Mouse (Mus musculus) lung, postnatal 25 days (tissue): ENCODE measurements around the gene Cdc42bpa.
A peak's percentile ranks its signal among the peaks of the same experiment; 100 is the strongest.
"Not testable (repeated sequence)": the region's sequence is repeated elsewhere in the genome, so short reads cannot be mapped to it uniquely, and the experiment has no call there.

Experiments used
- DNase-seq: peaks from one replicate; pipeline ENCODE4 v3.0.0; 2022; ENCODE audit warnings: low spot score

The Cdc42bpa gene

DNA sequence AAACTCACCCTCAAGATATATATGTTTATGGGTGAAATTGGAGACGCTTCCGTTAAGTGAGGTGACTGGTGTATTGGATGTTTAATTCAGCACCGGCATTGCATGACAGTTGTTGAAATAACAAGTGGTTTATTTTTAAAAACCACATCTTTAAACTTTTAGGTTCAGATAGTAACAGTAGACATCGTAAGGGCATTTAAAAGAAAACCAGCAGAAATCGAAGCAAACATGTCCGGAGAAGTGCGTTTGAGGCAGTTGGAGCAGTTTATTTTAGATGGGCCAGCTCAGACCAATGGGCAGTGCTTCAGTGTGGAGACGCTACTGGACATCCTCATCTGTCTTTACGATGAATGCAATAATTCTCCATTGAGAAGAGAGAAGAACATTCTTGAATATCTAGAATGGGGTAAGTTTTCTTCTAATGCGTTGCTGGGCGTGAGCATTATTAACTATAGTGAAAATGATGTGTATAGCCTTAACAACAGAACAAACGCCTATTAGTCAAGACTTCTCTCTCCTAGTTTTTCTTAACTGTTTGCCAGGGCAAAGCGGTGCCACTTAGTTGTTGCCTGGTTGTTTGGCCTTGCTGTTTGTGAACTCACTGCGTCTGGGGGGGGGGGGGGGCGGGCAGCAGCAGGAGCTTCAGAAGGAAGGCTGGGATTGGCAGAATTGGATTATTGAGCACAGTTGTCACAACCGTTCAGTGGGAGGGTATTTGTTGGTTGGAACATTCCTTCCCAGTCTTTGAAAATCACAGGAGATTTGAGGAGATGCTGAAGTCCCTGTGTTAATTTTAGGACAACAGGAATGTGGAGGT is 818 bp downstream of the Cdc42bpa start:
- no peak for DNase-seq

DNA sequence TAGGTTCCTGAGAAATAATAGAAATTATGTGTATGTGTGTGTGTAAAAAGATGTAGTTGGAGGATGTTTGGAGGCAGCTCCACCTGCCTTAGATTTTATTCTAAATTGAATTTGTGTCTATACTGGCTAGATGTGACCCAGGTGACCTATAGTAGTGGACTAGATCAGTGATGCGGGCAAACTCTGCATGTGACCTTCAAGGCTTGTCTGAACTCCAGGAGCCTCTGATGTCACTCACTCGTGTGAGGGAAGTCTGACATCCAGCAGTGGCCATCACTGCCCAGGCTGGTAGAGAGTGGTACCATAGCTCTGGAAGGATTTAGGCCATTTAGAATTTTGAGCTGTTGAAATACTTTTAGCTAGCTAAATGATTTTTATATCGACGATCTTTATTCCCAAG is 1.5 kb downstream of the Cdc42bpa start:
- no peak for DNase-seq

DNA sequence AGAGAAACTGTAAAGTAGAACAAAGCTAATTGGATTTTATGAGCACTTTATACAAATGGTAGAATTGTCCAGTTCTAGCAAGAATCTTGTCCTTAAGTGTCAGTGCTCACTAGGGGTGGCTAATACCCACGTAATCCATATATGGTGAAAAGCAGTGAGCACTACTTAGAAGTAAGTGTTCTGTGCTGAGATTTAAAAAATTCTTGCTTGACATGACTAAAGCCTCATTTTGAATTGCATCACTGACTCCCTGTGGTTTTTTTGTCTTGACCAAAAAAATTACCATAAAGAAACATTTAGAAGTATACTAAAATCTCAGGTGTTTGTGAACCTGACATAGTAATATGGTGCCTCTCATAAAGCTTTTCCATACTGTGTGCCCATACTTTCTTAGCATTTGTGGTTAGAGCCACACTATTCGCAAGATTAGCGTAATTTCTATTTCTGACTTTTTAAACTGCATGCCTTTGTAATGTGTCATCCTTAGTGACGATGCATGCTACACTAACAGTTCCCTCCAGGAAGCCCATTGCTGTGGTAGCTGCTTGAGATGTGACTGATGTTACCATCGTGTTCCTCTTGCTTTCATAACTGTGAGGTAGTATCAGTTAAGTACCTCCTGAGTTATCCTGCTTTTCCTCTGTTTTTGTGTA is 9.6 kb downstream of the Cdc42bpa start:
- no peak for DNase-seq

DNA sequence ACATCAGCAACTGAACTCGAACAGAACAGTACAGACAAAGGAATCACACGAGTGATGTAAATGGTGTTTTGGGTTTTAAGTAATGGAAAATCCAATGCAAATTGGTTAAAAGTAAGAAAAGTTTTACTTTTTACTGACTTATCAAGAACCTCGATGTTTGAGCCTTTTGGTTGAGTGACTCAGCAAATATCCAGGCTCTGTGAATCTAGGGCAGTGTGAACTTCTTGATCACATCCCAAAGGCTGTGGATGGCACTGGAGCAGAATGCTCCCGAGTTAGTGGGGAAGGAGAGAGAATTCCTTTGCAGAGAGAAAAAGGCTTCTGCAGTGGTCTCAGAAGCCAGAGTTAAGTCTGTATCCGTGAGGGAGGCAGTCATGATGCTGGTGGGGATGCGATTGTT is 14.7 kb downstream of the Cdc42bpa start:
- DNase-seq = no peak

DNA sequence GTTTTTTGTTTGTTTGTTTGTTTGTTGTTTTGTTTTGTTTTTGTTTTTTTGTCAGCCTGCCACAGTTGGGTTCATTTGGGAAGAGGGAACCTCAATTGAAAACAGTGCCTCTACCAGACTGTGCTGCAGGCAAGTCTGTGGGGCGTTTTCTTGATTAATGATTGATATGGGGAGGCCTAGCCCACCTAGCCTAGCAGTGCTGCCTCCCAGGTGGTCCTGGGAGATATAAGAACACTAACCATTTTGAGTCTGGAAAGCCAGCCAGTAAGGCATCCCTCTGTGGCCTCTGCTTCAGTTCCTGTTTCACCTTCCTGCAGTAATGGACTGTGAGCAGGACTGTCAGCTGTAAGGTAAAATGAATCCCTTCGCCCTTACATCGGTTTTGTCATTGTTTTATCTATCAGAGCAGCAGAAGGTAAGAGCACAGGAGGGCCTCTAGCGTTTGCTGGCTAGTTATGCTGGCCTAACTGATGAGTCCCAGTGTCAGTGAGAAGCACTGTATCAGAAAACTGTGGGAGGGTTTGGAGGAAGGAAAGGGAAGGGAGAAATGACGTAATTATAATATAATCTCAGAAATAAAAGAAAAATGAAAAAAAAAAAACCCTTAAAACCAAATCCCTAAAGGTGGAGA is 15.5 kb downstream of the Cdc42bpa start:
- no peak for DNase-seq

DNA sequence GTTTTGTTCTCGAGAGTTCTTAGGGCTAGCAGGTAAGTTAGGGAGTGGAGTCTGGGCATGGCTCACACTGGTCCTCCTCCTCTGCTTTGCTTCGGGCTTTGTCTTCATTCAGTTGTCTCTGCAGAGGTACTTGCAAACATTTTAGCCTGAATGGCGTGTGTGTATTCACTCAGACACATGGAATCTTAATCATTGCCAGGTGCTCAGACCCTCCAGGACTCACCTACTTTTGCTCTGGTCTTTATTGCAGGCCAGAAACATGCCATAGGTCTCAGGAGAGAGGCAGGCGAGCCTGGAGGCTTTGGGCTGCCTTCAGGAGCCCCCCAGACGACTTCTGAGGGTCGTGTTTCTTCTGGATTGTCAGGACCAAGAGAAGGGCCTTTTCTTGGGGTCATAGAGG is 17.2 kb downstream of the Cdc42bpa start:
- no peak for DNase-seq

DNA sequence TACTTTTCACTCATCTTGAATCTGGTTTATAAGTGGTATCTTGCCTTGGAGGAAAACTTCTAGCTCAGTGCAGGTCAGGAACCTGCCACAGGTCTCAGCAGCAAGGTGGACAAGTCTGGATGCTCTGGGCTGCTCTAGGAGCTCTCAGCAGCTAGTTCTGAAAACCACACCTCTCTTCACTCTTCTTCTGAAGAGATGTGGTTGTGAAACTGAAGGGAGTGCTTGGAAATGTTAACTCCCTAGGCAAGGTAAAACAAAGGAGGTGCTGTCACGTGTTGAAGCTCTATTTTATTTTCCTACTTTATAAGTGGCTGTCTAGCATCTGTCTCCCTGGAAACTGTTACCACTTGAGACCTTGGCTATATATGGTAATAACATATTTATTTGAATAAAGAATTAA is 18.5 kb downstream of the Cdc42bpa start:
- DNase-seq = peak; percentile 67

DNA sequence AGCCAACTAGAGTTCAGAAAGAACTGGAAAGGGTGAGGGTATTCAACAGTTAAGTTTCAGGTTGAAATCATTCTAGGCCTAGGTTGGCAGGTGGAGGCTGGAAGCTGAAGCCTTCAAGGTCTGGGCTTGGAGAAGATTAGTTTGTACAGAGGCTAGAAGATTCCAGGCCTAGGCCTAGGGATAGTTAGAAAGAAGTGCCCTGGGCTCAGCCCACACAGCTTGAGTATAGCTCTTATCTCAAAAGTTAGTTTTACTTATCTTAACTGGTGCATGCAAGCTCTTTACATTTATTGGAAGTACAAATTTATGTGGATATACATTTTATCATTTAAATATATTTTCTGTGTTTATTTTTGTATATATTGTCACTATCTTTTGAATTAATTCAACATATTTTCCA is 21.4 kb downstream of the Cdc42bpa start:
- DNase-seq = no peak

DNA sequence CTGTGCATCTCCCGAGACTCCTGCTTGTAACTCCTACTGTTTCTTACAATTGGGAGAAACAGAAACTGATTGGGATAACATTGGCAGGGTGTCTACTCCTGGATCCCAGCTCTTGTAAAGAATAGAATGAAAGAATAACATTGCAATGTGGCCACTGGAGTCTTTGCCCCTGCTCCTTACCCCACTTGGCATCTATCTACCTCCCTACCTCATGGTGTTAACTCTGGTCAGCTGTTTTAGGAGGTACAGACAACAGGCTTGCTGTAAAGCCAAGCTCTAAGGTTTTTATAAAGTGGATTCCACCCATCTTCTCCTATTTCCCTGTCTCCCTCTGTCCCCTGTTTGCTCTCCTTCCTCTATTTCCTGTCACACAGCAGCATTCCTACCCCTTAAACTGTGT is 21.9 kb downstream of the Cdc42bpa start:
- no peak for DNase-seq

DNA sequence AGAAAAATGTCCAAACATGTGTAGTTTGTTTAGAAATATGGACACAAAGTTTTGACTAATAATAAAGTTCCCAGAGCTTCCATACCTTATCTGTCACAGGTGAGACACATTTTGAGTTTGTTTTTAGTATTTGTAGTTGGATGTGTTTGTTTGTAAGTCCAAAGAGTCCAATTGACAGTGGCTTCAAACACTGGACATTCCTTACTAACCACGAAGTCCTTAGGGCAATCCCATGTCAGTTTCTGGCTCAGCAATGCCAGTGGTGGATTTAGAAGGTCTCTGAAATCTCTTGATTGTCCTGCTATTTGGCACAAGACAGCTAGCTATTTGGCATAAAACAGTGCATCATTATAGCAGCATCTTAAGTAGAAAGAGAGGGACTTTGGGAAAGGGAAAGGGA is 22.7 kb downstream of the Cdc42bpa start:
- DNase-seq = no peak

DNA sequence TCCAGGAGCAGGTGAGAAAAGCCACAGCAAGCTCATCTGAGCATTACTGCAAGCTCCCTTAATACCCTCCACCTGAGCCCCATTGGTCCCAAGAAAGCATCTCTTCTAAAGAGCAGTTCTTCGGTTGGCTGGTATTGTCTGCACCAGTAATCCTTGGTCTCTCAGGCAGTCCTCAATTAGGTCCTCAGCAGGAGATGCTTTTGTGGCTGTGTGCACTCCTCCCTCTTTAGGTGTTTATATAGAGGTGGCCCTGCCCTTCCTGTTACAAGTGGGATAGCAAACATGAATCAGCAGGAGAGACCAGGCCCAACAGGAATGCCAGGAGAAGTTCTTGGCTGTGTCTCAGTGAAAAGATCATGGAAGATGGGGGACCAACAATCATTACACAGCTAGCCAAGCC is 23.9 kb downstream of the Cdc42bpa start:
- DNase-seq = no peak

DNA sequence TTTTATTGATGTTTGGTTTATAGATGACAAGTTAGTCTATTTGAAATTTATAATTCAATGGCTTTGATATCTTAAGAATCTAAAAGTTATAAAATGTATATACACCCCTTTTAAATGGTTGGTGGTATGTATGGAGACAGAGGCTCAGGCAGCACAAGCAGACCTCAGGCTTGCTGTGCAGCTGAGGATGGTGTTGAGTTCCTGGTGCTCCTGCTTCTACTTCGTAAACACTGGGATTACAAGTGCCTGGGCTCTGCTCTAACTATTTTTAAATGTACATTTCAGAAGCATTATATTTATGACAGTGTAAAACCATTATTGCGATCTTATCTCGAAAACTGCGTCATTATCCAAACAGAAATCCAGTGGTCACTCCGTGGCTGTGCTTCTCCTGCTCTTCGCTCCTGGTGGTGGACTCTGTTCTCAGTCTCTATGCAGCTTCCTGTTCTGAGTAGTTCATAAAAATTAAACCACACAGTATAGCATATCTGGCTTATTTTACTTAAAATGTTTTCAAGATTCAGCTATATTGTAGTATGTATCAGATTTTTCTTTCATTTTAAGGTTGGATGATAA is 31.5 kb downstream of the Cdc42bpa start:
- DNase-seq = no peak

DNA sequence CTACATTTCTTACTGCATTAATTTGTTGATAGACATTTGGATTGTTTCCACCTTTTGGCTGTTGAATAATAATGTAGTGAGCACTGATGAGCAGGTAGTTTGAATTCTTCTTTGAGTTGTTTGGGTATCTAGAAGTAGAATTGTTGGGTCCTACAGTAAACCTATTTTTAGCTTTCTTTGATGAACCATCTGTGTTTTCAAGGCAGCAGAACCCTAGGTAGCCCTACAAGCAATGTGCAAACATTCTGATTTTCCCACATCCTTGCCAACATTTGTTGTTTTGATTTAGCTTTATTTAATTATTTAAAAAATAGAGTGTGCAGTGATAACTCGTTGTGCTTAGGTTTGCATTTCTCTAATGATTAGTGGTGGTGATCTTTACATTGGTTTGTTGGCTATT is 32.0 kb downstream of the Cdc42bpa start:
- no peak for DNase-seq

DNA sequence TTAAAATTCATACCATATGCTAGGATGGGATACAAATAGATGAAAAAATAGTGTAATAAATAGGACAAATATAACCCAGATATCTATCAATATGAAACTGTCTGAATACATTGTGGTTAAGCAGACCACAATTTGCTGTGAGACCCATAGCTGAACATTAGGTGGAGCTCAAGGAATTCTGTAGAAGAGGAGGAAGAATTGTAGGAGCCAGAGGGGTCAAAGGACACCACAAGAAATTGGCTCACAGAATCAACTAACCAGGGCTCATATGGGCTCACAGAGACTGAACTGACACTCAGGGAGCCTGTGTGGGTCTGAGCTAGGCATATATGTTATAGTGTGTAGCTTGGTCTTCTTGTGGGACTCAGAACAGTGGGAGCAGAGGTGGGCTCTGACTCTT is 47.8 kb downstream of the Cdc42bpa start:
- no peak for DNase-seq

DNA sequence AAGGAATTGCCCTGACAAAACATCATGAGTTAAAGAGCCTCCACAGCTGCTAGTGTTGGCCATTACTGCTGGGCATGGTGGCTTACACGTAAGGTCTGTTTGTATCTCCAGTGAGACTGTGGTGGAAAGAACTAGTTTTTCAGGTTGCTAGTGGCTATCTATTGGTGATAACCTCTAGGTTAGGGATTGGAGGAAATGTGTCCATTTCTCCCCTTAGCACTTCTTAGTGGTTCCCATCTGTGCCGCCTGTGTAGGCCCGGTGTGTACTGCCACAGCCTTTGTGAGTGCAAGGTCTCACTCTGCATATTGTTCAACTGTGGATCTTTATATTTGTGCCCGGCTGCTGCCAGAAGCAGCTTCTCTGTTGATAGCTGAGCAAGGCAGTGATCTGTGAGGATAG is 53.2 kb downstream of the Cdc42bpa start:
- DNase-seq = no peak

DNA sequence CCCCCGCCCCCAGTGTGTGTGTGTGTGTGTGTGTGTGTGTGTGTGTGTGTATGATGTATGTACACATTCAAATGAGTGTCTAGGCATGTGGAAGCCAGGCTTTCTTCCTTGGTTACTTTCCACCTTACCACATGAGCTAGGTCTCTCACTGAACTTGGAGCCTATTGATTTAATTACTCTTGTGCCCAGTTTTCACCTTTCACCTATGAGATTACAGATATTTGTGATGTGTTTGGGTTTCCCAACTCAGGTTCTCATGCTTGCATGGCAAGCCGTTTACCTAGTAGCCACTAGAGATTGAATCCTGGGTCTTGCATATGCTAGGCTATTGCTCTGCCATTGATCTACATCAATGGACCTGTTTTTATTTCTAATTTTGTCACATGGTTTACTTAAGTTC is 57.9 kb downstream of the Cdc42bpa start:
- DNase-seq = no peak

DNA sequence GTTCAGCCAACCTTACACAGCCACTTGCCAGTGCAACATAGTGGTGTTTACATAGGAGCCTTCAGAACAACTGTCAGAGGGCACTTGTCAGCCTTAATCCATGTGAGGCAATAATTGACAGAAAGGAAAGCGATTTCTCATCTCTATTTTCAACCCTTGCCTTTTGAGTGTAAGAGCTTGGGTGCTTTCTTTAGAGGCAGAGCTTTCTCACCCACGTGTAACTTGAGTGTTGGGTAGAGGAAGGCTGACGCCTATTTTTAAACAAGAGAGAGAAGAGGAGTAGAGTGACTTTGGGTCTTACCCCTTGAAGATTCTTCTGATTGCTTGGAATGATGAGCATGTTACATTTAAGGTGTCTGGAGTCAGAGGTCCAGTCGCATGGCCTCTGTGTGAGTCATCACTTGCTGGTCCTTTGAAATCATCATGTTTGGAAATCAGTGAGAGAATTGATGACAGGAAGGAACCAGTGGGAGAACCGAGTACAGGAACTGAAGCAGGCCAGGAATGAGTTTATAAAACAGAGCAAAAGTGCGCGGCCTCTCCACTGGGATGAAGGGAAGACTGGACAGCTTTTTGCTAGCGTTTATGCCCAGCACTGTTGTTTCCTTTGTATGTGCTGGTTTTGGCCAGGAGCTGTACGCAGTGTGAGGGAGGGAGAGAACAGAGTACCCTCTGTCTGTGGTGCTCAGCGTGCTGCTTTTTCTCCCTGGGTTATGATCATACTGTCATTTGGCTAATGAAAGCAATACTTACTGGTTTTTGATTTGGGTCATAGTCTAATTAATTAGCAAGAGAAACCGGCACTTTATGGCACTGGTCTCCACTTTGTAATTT is 61.4 kb downstream of the Cdc42bpa start:
- DNase-seq = peak; percentile 24

DNA sequence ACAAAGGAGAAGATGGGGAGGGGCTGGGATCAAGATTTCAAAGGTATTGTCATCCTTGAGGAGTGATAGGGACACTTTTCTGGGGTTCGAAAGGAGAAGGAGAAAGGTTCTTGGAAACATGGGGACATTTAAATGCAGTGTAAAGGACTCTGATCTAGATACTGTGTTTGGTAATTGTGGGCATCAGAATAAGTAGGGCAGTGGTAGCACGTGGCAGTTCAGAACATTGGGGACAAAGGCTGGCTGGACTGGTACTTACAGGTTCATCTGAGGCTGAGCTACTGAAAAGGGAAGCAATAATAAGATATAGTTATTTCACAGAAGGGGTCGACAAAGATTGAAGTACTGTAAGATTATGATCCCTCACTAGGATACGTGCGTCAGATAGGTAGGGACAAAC is 63.2 kb downstream of the Cdc42bpa start:
- no peak for DNase-seq

DNA sequence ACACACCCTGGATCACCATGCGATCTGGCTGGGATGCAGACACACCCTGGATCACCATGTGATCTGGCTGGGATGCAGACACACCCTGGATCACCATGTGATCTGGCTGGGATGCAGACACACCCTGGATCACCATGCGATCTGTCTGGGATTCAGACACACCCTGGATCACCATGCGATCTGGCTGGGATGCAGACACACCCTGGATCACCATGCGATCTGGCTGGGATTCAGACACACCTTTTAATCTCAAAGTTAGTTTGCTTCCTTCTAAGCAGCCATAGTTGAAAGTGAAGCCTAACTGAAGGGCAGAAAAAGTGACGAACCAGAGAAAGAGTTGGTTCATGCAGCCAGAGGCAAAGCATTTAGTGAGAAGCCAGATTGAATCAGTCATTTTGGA is 69.6 kb downstream of the Cdc42bpa start:
- not testable (repeated sequence) for DNase-seq

DNA sequence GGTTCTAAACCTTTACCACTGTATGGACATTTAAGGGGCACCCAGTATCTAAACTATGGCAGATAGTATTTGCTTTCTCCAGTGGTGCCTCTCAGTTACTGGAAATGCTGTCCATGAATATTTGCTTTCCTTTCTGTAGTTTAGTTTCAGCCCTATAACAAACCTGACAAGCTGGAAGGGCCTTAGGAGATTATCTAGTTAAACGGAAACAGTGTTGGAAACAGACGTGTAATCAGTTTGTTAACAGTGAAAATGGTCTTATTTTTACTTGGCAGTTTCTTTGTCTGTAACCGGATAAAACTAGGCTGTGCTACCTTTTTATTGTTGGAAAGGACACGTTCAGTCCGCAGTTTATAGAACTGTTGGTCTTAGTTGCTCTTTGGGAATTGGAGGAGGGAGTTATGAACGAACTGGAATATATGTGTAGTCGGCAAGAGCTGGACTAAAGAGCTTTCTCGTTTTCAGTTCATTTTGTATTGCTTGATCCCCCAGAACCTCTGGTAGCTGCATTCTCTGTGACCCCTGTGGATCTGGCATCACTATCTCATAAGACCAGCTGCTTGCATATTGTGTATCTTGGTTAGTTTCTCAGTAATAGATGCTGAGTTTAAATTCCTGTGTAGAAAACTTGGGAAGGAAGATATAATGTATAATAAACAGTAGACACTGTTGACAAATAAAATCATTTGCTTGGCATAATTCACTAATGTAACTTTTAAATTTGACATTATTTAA is 70.5 kb downstream of the Cdc42bpa start:
- no peak for DNase-seq
